Mouse (Mus musculus) hindbrain, embryonic 16.5 days (tissue): ENCODE measurements around the gene Haus6. TPM values are rescaled to one million over a fixed set of nuclear protein-coding genes. Genes with fewer than 3 reads are reported as not detected.

Experiments used
- ATAC-seq: fragments of 200-750 bp; cut with Nextera tagmentation; 2 replicates; pipeline ENCODE4 v1.8.0; 2017; ENCODE audit warnings: moderate TSS enrichment, moderate library complexity
- H3K27ac ChIP-seq: fragments of 300-500 bp; sonication (generic); 2 replicates; pipeline ENCODE4 v1.5.1; 2014; ENCODE audit warnings: low read depth, mild to moderate bottlenecking, control low read depth, low read length, moderate library complexity
- H3K27me3 ChIP-seq: fragments of 300-500 bp; sonication (generic); replicated peaks from 2 replicates; pipeline ENCODE4 v1.6.1; 2014; ENCODE audit warnings: low read length; ENCODE audit not compliant: control insufficient read depth, insufficient read depth
- H3K36me3 ChIP-seq: fragments of 300-500 bp; sonication (generic); 2 replicates; pipeline ENCODE4 v1.6.1; 2014; ENCODE audit warnings: mild to moderate bottlenecking, low read length, moderate library complexity, mixed read lengths; ENCODE audit not compliant: control insufficient read depth, insufficient read depth
- H3K4me1 ChIP-seq: fragments of 300-500 bp; sonication (generic); 2 replicates; pipeline ENCODE4 v1.6.1; 2014; ENCODE audit warnings: low read depth, low read length; ENCODE audit not compliant: control insufficient read depth, insufficient read depth
- H3K4me2 ChIP-seq: fragments of 300-500 bp; sonication (generic); 2 replicates; pipeline ENCODE4 v1.6.1; 2014; ENCODE audit warnings: mild to moderate bottlenecking, low read length, control low read depth, moderate library complexity
- H3K4me3 ChIP-seq: fragments of 300-500 bp; sonication (generic); 2 replicates; pipeline ENCODE4 v1.5.1; 2014; ENCODE audit warnings: mild to moderate bottlenecking, low read length, control low read depth, moderate library complexity
- H3K9ac ChIP-seq: fragments of 300-500 bp; sonication (generic); 2 replicates; pipeline ENCODE4 v1.6.1; 2014; ENCODE audit warnings: low read depth, mild to moderate bottlenecking, control low read depth, low read length, moderate library complexity
- H3K9me3 ChIP-seq: fragments of 300-500 bp; sonication (generic); 2 replicates; pipeline ENCODE4 v1.6.1; 2014; ENCODE audit warnings: mild to moderate bottlenecking, low read length, moderate library complexity; ENCODE audit not compliant: control insufficient read depth
- WGBS: fragments of 180-500 bp; shearing (Covaris S2); extraction: QIAGEN DNeasy Blood & Tissue Kit; methylation state at CpG from one replicate; pipeline ENCODE4 v1.1.7; 2014; 5-methylcytosine and 5-hydroxymethylcytosine counted together
- polyA plus RNA-seq: library from polyadenylated mRNA; unstranded; fragments of >200 nt; fragmentation: Nextera tagmentation; extraction: Ambion mirVana; gene quantifications from 2 replicates; pipeline ENCODE4 v1.2.1, GENCODE M21; 2015

The Haus6 gene
- polyA plus RNA-seq, 1 experiment from 2014 or later: 5.0 TPM

DNA sequence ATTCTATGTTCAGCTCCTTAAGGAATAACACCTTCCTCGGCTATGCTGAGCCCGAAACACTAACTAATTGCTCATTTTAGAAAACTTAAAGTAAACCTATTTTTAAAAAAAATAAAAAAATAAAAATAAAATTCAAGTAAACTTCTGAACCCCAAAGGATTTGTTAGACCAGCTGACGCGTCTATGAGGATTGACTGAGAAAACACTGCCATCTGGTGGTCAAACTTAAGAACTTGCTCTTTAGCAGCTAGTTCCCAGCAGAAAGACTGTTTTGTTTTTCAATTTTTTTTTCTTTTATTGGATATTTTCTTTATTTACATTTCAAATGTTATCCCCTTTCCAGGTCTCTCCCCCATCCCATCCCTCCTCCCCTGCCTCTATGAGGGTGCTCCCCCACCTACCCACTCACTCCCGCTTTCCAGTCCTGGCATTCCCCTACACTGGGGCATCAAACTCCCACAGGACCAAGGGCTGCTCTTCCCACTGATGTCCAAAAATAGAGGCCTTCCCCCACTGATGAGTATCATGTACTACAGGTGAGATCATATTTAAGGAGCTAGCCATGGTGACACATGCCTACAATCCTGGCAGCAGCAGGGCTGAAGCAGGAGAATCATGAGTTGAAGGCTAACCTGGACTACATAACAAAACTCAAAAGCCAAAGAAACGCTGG is 56.7 kb downstream of the Haus6 start:
- no peak overlapping the region for H3K9ac ChIP-seq
- WGBS: 25% methylated on average over 6 of the region's 6 CpGs
- no peaks in the 10 kb centered on the region for H3K9me3 ChIP-seq

DNA sequence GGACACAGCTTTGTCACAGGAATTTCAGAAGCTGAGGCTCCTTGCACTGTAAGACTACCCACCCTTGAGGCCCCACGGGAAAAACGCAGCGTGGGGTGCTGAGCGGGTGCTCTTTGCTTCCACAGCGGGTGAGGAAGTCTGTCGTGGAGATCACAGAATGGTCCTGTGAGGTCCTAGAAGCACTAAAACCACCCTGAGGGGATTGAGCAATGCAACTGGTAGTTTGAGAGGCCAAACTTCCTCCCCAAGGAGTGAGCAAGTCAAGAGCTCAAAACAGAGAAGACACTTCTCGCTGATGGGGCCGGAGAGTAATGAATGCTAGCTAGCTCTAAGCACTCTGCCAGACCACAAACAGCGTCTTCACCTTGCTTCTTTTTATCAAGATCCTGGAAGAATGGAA is 63.5 kb downstream of the Haus6 start:
- no peak overlapping the region for H3K9ac ChIP-seq
- ATAC-seq: no peak

More for the DNA sequence above, 56.7 kb downstream of the Haus6 start:
- Histone ChIP-seq H3K27me3 (no peaks in the 10 kb centered on the region), H3K4me1 (no peaks in the 10 kb centered on the region), H3K27ac (no peak overlapping the region), H3K4me2 (no peak overlapping the region), H3K36me3 (no peaks in the 10 kb centered on the region), H3K4me3 (no peak overlapping the region)
- peak; percentile 56 for ATAC-seq

DNA sequence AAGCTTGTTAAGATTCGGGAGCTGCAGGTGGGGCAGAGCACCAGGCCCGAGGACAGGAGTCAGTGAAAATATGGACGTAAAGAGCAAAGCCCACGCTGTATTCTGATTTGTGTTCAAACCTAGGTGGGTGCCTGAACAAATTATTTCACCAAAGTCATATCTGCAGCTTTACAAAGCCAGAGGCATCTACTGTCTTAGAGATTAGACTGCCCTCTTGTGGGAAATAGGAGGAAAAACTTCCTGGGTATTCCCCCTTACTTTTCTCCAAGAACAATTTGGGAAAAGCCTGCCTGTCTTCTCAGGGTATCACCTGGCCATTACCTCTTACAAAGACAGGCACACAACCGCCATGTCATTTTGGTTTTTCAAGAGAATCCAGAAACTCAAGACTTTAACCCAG is 66.2 kb downstream of the Haus6 start:
- no peaks in the 10 kb centered on the region for H3K4me1 ChIP-seq
- WGBS: 50% methylated on average over 5 of the region's 5 CpGs
- no peak overlapping the region for H3K27ac ChIP-seq
- H3K9me3 ChIP-seq: no peaks in the 10 kb centered on the region
- no peak overlapping the region for H3K9ac ChIP-seq
- H3K4me2 ChIP-seq: no peak overlapping the region
- H3K4me3 ChIP-seq: no peak overlapping the region
- ATAC-seq: no peak
- no peaks in the 10 kb centered on the region for H3K36me3 ChIP-seq
- no peaks in the 10 kb centered on the region for H3K27me3 ChIP-seq

More for the DNA sequence above, 63.5 kb downstream of the Haus6 start:
- no peaks in the 10 kb centered on the region for H3K9me3 ChIP-seq
- no peaks in the 10 kb centered on the region for H3K27me3 ChIP-seq
- H3K4me3 ChIP-seq: no peak overlapping the region
- 87% methylated on average over 9 of the region's 9 CpGs for WGBS
- no peaks in the 10 kb centered on the region for H3K36me3 ChIP-seq
- no peak overlapping the region for H3K4me2 ChIP-seq
- H3K27ac ChIP-seq: no peak overlapping the region
- H3K4me1 ChIP-seq: no peaks in the 10 kb centered on the region

DNA sequence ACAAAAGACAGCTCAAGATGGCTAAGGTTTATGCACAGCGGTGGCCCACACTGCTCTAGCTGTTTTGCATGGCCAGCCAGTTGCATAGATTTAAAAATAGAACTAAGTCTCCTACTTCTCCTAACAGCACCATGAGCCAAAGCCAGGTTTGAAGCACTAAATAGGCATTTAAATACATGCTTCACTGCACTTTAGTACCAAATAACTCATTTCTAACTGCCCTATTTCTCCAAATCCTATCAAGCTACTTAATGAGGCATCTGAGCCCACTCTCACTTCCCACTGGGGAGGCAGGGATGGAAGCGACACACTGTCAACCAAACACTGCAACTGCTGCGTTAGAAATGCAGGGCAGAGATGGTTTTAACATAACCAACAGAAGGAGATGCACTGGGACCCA is 67.9 kb downstream of the Haus6 start:
- Histone ChIP-seq H3K9ac (no peak overlapping the region), H3K4me2 (no peak overlapping the region), H3K4me1 (no peaks in the 10 kb centered on the region), H3K27me3 (no peaks in the 10 kb centered on the region), H3K4me3 (no peak overlapping the region), H3K9me3 (no peaks in the 10 kb centered on the region), H3K27ac (no peak overlapping the region), H3K36me3 (no peaks in the 10 kb centered on the region)
- peak; percentile 34; the same call in 1 of the 2 replicates for ATAC-seq
- WGBS: 38% methylated on average over 3 of the region's 3 CpGs

DNA sequence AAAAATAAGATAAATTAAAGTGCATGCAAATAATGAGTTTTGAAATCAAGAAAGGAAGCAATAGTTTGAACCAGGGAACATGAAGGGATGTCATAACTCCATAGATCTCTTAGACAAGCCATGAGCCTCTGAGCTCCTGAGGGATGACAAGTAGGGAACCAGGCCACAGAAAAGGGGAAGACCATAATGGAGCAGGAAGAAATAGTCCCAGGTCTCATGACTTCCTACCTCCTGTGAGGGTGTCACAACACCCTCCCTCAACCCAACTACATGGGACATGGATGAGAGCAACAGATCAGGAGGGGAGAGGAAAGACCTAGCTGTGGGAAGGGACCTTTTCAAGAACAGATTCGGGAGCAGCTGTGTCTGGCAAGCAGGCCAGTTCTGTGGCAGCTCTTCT is 70.3 kb downstream of the Haus6 start:
- Histone ChIP-seq H3K9ac (no peak overlapping the region), H3K27me3 (no peaks in the 10 kb centered on the region), H3K4me2 (no peak overlapping the region), H3K9me3 (no peaks in the 10 kb centered on the region), H3K36me3 (no peaks in the 10 kb centered on the region), H3K4me3 (no peak overlapping the region), H3K4me1 (no peaks in the 10 kb centered on the region), H3K27ac (no peak overlapping the region)
- no peak for ATAC-seq
- 84% methylated on average over 1 of the region's 1 CpGs for WGBS

DNA sequence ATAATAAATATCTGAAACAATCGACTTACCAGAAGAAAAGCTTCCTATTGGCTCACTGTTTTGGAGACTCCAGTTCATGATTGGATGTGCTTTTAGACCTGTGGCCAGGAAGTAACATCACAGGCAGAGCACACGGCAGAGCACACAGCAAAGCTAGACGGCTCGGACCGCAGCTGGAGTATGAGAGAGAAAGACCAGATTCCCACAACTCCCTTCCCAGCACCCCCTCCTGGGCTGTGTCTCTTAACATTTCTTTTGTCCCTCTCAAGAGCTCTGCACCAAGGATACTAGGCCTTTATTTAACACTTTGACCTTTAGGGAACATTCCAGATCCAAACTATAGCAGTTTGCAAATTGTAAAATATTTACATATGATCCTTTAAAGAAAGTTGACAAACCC is 72.9 kb downstream of the Haus6 start:
- H3K4me1 ChIP-seq: no peaks in the 10 kb centered on the region
- H3K9ac ChIP-seq: no peak overlapping the region
- no peaks in the 10 kb centered on the region for H3K27me3 ChIP-seq
- WGBS: 93% methylated on average over 5 of the region's 5 CpGs
- no peak for ATAC-seq
- no peak overlapping the region for H3K27ac ChIP-seq
- no peaks in the 10 kb centered on the region for H3K36me3 ChIP-seq
- no peaks in the 10 kb centered on the region for H3K9me3 ChIP-seq
- H3K4me3 ChIP-seq: no peak overlapping the region
- H3K4me2 ChIP-seq: no peak overlapping the region

DNA sequence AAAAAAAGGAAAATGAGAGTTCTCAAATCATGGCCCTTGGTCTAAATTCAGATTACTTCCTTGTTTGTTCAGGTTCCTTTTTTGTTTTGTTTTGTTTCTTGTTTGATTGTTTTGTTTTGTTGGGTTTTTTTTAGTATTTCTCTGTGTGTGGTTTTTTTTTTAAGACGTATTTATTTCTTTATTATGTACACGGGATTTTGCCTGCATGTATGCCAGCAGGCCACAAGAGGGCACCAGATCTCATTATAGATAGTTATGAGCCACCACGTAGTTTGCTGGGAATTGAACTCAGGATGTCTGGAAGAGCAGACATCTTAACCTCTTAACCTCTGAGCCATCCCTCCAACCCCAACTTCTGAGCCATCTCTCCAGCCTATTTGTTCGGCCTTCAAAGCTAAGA is 73.9 kb downstream of the Haus6 start:
- no peak overlapping the region for H3K4me3 ChIP-seq
- no peaks in the 10 kb centered on the region for H3K36me3 ChIP-seq
- H3K4me2 ChIP-seq: no peak overlapping the region
- no peak overlapping the region for H3K27ac ChIP-seq
- ATAC-seq: no peak
- H3K27me3 ChIP-seq: no peaks in the 10 kb centered on the region
- H3K9me3 ChIP-seq: no peaks in the 10 kb centered on the region
- WGBS: 42% methylated on average over 4 of the region's 4 CpGs
- H3K4me1 ChIP-seq: no peaks in the 10 kb centered on the region
- H3K9ac ChIP-seq: no peak overlapping the region

DNA sequence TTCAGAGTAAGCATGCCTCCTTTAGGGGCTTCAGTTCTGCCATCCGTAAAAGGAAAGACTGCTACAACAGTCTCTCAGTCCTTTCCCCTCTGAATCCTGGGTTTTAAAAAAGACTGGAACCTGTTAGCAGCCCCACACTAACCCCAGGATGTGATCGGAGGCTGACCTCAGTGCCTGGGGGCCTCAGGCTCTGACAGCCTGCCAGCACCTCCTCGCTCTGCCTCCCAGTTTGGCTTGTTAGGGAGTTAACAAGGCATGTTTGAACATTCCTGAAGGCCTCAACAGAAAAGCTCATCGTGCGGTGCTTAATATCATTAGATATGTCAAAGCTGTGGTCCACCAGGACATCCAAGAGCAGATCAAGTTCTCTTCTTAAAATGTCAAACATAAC is 77.8 kb downstream of the Haus6 start:
- no peak overlapping the region for H3K9ac ChIP-seq
- no peak overlapping the region for H3K4me2 ChIP-seq
- no peaks in the 10 kb centered on the region for H3K4me1 ChIP-seq
- no peaks in the 10 kb centered on the region for H3K9me3 ChIP-seq
- ATAC-seq: no peak
- no peak overlapping the region for H3K27ac ChIP-seq
- H3K27me3 ChIP-seq: no peaks in the 10 kb centered on the region
- WGBS: 74% methylated on average over 5 of the region's 5 CpGs
- no peaks in the 10 kb centered on the region for H3K36me3 ChIP-seq
- H3K4me3 ChIP-seq: no peak overlapping the region

DNA sequence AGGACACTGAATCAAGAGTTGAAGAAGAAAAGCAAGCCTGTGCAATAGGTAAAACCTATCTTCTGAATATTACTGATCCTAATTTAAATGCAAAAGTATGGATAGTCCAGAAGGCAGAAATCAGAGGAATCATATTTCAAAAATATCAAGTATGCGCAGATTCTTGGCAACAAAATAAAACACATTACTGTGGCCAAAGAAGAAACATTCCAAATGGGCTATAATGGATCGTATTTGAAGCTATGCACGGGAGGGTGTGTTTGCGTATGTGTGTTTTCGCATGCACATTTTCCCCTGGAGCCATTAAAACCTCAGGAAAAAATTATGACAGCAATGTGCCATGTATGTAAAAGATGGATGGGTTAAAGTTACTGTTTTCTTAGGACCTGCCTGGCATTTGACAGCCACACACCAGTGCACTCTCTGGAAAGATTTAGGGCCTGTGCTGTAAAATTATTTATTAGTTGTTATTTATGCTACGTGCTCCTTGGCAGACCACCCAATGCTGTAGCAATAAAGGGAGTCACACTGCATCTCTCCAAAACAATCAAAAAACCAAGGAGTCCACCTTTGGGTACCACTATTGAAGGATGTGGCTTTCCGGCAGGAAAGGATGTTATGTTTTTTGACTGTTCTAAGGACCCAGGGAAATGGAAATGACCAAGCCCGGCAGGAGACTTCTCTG is 78.3 kb downstream of the Haus6 start:
- no peak overlapping the region for H3K4me3 ChIP-seq
- no peak for ATAC-seq
- H3K36me3 ChIP-seq: no peaks in the 10 kb centered on the region
- WGBS: 74% methylated on average over 8 of the region's 8 CpGs
- H3K4me2 ChIP-seq: no peak overlapping the region
- H3K27ac ChIP-seq: no peak overlapping the region
- H3K27me3 ChIP-seq: no peaks in the 10 kb centered on the region
- no peaks in the 10 kb centered on the region for H3K4me1 ChIP-seq
- H3K9me3 ChIP-seq: no peaks in the 10 kb centered on the region
- no peak overlapping the region for H3K9ac ChIP-seq
